Mouse (Mus musculus) frontal cortex, adult (tissue): ENCODE results near the gene Ptger1.

Experiments
- ATAC-seq: cut with Nextera tagmentation; 2 replicates; pipeline ENCODE4 v1.9.2; 2017; ENCODE audit warnings: mild to moderate bottlenecking, moderate library complexity, mixed read lengths; ENCODE audit not compliant: low TSS enrichment

Gene Ptger1

GRCm38 (mm10) chr8:83665969-83666865 lies at the start of gene Ptger1:
Gene Ptger1 (plus strand): TSS chr8:83666678.
- ATAC-seq: peak; percentile 24; the same call in 1 of the 2 replicates

DNA sequence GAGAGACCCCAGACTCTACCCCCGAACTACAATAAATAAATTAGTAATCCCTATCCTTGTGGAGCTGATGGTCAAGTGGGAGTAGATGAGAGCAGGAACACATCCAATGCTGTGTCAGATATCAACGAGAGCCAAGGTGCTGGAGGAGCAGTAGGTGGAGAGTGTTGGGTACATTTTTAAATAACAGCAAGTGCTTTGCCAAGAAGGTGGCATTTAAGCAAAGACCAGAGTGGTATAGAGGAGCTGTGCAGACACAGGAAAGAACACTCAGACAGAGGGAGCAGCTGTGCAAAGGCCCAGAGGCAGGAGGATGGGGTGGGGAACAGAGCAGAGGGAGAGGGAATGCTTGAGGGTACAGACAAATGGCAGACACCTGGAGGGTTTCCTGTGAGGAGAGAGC lies 49.4 kb upstream of the Ptger1 start:
- ATAC-seq: peak; percentile 82

GRCm38 (mm10) chr8:83618566-83618965 lies 47.9 kb upstream of the Ptger1 start:
- ATAC-seq: no peak

GRCm38 (mm10) chr8:83619568-83620285 lies 46.8 kb upstream of the Ptger1 start:
- no peak for ATAC-seq

GRCm38 (mm10) chr8:83621691-83622388 lies 44.6 kb upstream of the Ptger1 start:
- 0 out of 2 replicates have a peak, but pooled peaks have one; percentile 1 for ATAC-seq

DNA sequence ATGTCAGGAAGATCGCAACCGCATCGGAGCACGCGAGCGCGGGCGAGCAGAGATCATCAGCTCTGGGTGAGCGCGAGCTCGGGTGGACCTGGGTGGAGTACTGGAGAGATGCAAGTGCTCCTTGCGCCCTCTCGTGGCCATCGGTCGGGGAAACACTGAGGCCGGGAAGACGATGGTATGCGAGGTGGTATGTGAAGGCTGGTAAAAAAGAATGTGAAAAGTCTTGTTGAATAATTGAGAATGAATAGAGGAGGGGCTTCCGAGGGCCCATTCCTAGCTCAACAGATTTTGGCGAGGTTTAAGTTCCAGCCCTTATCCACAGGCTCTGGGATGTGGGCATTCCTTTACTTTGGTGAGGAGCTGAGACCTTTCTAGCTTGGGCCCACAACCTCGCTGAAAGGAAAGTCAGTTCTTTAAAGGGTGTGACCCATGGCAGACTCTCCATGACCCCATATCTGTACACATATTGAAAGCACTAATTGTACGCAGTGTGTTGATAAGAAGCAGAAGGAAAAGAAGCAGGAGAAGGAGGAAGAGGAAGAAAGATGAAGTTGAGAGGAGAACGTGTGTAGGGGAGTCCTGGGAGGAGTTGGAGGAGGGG lies 44.0 kb upstream of the Ptger1 start:
- peak; percentile 92 for ATAC-seq

DNA sequence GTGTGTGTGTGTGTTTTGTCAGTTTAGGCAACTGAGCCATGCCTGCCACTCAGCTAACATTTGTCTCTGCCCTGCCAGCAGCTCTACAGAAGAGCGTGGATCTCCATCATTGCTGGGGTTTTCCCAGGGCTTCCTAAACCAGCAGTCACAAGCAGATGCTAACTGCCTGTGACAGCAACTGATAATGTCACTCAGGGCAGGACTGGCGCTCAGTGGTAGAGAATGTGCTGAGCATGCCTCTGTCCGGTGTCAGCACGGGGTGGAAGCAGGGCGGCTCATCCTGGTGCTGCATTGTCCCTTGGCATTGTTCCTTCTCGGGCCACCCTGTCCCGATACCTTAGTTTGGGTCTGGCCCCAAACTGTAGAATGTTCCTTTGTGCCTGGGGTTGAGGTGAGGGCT lies 42.9 kb upstream of the Ptger1 start:
- no peak for ATAC-seq

DNA sequence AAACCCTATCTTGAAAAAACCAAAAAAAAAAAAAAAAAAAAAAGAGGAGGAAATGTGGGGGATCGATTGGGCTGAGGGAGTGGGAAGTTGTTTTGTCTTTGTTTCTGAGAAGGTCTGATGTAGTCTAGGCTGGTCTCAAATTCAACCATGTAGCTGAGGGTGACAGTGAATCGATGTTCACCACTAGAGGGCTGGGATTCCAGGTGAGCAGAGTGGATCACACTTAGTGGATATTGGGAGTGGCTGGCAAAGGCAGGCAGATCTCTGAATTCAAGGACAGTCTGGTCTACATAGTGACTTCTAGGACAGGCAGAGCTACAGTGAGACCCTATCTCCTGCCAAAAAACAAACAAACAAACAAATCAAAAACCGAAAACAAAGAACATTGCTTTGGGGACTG lies 41.7 kb upstream of the Ptger1 start:
- ATAC-seq: no peak

GRCm38 (mm10) chr8:83625676-83626299 lies 40.7 kb upstream of the Ptger1 start:
- ATAC-seq: no peak

DNA sequence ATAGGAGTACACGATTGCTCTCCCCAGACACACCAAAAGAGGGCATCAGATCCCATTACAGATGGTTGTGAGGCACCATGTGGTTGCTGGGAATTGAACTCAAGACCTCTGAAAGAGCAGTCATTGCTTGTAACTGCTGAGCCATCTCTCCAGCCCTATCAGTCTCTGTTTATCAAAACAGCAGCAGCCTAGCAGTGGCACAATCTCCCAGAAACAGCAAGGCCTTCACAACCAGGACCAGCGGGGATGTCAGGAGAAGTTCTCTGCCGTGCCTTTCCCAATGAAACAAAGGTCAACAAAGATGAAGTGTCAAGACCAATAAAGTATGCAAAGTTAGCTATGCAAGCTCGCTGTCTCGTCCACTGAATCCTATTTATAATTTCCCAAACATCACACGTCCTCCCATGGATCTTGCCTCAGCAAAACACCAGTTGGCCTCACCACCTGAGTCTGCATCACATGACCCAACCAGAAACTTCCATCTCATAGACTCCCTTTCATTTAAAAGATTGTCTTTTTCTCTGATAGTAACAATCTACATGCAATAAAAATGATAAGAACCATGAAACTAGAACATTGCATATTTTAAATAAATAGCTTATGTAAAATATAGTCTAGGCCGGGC lies 34.3 kb upstream of the Ptger1 start:
- ATAC-seq: no peak

DNA sequence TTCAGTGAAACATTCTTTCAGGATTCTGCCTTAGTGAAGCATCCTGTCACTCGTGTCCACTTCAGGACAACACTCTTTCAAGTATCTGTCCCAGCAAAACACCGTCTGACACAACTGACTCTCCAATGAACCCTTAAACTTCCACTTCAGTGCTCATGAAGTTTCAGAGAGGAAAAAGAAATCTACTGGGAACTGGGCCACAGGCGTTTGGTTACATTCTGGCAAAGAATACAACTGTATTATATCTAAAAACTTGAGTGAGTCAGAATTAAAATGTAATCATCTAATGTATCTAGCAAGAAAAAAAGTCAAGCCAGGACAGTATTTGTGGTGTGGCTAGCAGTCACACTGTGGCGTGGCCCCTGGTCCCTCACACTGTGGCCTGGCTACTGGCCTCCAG lies 27.6 kb upstream of the Ptger1 start:
- no peak for ATAC-seq

DNA sequence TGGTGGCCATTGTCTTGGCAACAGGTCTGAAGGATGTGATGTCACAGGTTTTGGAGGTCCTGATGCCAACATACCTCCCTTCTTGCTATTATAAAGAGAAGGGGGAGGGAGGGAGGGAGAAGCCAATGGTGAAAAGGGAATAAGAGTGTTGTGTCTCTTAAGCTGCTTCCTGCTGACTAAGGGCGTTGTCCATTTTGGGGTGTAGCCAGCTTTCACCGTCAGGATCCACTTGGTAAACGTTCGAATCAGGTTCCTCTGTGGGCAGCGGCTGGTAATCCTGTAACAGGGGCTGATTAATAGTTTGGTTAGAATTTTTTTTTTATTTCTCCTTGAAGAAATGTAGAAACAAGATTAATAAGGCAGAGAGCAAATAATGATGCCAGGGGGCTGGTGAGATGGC lies 26.8 kb upstream of the Ptger1 start:
- ATAC-seq: no peak

DNA sequence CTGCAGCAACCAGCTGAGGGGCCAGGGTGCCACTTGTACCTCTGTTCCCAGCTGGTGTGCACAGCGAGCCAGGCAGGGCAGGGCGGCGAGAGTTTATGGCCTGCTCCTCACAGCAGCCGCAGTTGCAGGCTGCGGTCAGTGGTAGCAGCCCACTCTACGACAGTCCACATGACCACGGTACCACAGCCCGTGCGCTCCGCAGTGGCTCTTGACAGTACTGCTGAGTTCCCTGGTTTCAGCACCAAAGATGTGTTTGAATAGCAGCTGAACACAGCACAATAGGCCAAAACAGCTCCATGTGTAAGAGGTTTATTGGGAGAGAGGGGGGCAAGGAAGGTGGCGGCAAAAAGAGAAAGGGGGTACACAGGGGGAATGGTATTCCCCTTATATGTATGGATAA lies 19.0 kb upstream of the Ptger1 start:
- ATAC-seq: no peak

DNA sequence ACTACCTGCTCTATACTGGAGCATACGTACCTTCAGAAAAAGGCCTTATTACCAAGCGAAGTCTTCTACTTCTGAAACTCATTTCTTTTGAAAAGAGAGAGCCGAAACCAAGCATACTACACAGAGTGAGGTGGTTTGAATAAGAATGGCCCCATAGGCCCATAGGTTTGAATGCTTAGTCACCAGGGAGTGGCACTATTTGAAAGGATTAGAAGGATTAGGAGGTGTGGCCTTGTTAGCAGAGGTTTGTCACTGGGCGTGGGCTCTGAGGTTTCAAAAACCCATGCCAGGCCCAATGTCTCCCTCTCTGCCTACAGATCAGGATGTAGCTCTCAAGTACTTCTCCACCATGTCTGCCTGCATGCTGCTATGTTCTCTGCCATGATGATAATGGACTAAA lies 18.4 kb upstream of the Ptger1 start:
- ATAC-seq: no peak

DNA sequence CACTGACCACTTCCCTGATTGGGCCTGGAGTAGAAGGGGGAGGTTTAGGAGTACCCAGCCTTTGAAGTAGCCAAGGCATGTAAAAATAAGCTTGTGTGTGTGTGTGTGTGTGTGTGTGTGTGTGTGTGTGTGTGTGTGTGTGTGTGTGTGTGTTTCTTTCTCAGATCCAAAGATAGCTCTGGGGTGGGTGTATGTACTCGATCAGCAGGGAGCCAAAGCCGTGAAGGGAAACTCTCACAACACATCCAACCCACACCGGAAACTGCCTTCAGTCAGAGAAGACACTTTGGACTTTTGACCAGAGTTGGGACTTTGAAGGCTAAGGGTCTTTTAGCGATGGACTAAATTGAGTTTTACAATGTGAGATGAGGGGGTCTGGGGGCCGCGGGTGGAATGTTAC lies 16.8 kb upstream of the Ptger1 start:
- no peak for ATAC-seq

- ATAC-seq: peak; percentile 92
Observed at GRCm38 (mm10) chr8:83652030-83652743, 14.3 kb upstream of the Ptger1 start, which contains the start of gene Gipc1. Gene Gipc1 (plus strand): TSS chr8:83652677.

GRCm38 (mm10) chr8:83652744-83653661 lies 13.5 kb upstream of the Ptger1 start:
- ATAC-seq: peak; percentile 1; the same call in 1 of the 2 replicates

GRCm38 (mm10) chr8:83653662-83654017 lies 12.8 kb upstream of the Ptger1 start:
- peak; percentile 11; the same call in 1 of the 2 replicates for ATAC-seq

GRCm38 (mm10) chr8:83654725-83655124 lies 11.8 kb upstream of the Ptger1 start:
- ATAC-seq: no peak
